Mouse (Mus musculus): ENCODE measurements at regions not wholly inside any gene's neighbourhood (a gene's known extent, or its start where the extent isn't known, plus 50 kb on each side); places are given as distances from the start of the nearest gene placed in this dataset.
A peak's percentile ranks its signal among the peaks of the same experiment; 100 is the strongest.

DNA sequence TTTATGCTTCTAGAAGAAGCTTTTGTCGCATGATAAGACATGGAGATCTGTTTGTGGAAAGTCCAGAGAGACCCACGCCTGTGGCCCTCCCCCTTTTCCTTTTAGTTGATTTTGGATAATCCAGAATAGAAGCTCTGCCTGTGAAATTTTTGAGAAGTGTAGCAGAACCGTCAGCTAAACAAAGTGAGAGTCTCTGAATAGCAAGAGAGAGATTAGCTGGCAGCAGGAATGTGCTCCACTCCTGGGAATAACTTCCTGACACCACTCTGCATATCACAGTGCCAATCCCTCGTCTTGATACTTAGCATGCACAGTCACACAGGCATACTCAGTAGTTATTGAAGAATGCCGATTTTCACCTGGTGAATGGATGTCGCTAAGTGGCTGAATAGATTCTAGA lies 99.2 kb upstream of the Magi3 start:
- 75% methylated on average over 6 of the region's 6 CpGs for WGBS
- 0 out of 2 replicates have a peak, but pooled peaks cover 2% of the 10 kb centered on the region for H3K4me1 ChIP-seq (ENCODE audit: control insufficient read depth, insufficient read depth, low read length)
- H3K79me2 ChIP-seq (ENCODE audit: control insufficient read depth, insufficient read depth, low read length) = no peaks in the 10 kb centered on the region
- H3K27ac ChIP-seq (replicated peaks; ENCODE audit: insufficient read depth, low read depth, low read length) = no peak overlapping the region
- no peak for DNase-seq (ENCODE audit: extremely low read depth, low read depth, low spot score)
- H3K4me3 ChIP-seq (ENCODE audit: insufficient read depth, low read depth, low read length) = no peak overlapping the region
- H3K9ac ChIP-seq (ENCODE audit: low read depth, low read length) = no peak overlapping the region
- H3K27me3 ChIP-seq (ENCODE audit: control insufficient read depth, insufficient read depth, low read length) = no peaks in the 10 kb centered on the region
- TF ChIP-seq POLR2A (IDR thresholded peaks at IDR 0.05; ENCODE audit: extremely low read depth, insufficient read depth, low read length) (no peak), CTCF (IDR thresholded peaks at IDR 0.05; ENCODE audit: low read depth, low read length) (no peak)
- H3K36me3 ChIP-seq (ENCODE audit: control insufficient read depth, insufficient read depth, low read length) = no peaks in the 10 kb centered on the region

DNA sequence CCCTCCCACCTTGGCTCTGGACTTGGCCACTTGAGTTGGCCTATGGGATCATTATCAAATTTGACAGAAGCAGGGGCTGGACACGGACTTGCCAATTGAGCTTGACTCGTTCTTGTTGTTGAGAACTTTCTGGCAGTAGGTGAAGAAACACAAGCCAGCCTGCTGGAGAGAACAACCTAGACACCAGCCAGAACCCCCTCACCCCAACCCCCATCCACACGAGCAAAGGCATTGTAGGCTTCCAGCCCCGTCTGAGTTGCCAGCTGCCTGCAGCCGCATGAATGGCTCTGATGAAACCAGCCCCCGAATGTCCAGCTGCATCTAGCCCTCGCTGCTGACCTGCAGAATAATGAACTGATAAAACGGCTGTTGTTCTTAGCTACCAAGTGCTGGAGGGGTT lies 98.7 kb upstream of the Magi3 start:
- WGBS = 68% methylated on average over 8 of the region's 8 CpGs
- Histone ChIP-seq H3K27ac (replicated peaks; ENCODE audit: insufficient read depth, low read depth, low read length) (no peak overlapping the region), H3K36me3 (ENCODE audit: control insufficient read depth, insufficient read depth, low read length) (no peaks in the 10 kb centered on the region), H3K9ac (ENCODE audit: low read depth, low read length) (no peak overlapping the region), H3K4me3 (ENCODE audit: insufficient read depth, low read depth, low read length) (no peak overlapping the region), H3K4me1 (ENCODE audit: control insufficient read depth, insufficient read depth, low read length) (0 out of 2 replicates have a peak, but pooled peaks cover 2% of the 10 kb centered on the region), H3K79me2 (ENCODE audit: control insufficient read depth, insufficient read depth, low read length) (no peaks in the 10 kb centered on the region), H3K27me3 (ENCODE audit: control insufficient read depth, insufficient read depth, low read length) (no peaks in the 10 kb centered on the region)
- DNase-seq (ENCODE audit: extremely low read depth, low read depth, low spot score) = no peak
- TF ChIP-seq POLR2A (IDR thresholded peaks at IDR 0.05; ENCODE audit: extremely low read depth, insufficient read depth, low read length) (no peak), CTCF (IDR thresholded peaks at IDR 0.05; ENCODE audit: low read depth, low read length) (no peak)

DNA sequence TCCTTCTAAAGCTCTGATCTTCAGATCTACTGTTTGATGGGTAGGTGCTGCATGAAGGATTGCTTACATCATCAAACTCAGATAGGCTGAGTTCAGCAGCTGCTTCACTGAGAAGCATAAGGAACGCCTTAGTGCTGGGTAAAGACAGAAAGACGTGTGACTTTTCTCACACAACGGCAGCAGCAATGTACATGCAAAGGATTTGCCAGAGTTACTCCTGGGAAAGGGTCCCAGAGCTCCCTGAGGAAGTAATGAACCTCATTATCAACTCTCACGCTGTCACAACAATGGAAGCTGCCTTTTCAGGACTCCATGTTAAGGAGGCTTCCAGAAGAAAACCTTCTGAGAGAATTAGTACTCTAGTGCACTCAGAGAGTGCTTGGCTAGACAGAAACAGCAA lies 97.4 kb upstream of the Magi3 start:
- Histone ChIP-seq H3K27ac (replicated peaks; ENCODE audit: insufficient read depth, low read depth, low read length) (no peak overlapping the region), H3K27me3 (ENCODE audit: control insufficient read depth, insufficient read depth, low read length) (no peaks in the 10 kb centered on the region), H3K9ac (ENCODE audit: low read depth, low read length) (no peak overlapping the region), H3K36me3 (ENCODE audit: control insufficient read depth, insufficient read depth, low read length) (no peaks in the 10 kb centered on the region), H3K4me1 (ENCODE audit: control insufficient read depth, insufficient read depth, low read length) (0 out of 2 replicates have a peak, but pooled peaks cover 2% of the 10 kb centered on the region), H3K79me2 (ENCODE audit: control insufficient read depth, insufficient read depth, low read length) (no peaks in the 10 kb centered on the region), H3K4me3 (ENCODE audit: insufficient read depth, low read depth, low read length) (no peak overlapping the region)
- WGBS = 86% methylated on average over 4 of the region's 4 CpGs
- DNase-seq (ENCODE audit: extremely low read depth, low read depth, low spot score) = no peak
- TF ChIP-seq POLR2A (IDR thresholded peaks at IDR 0.05; ENCODE audit: extremely low read depth, insufficient read depth, low read length) (no peak), CTCF (IDR thresholded peaks at IDR 0.05; ENCODE audit: low read depth, low read length) (no peak)

GRCm38 (mm10) chr3:104313063-104313462 lies 92.9 kb upstream of the Magi3 start:
- Histone ChIP-seq H3K79me2 (ENCODE audit: control insufficient read depth, insufficient read depth, low read length) (no peaks in the 10 kb centered on the region), H3K27ac (replicated peaks; ENCODE audit: insufficient read depth, low read depth, low read length) (no peak overlapping the region), H3K36me3 (ENCODE audit: control insufficient read depth, insufficient read depth, low read length) (no peaks in the 10 kb centered on the region), H3K27me3 (ENCODE audit: control insufficient read depth, insufficient read depth, low read length) (no peaks in the 10 kb centered on the region), H3K4me3 (ENCODE audit: insufficient read depth, low read depth, low read length) (no peak overlapping the region), H3K4me1 (ENCODE audit: control insufficient read depth, insufficient read depth, low read length) (0 out of 2 replicates have a peak, but pooled peaks cover 2% of the 10 kb centered on the region), H3K9ac (ENCODE audit: low read depth, low read length) (no peak overlapping the region)
- no peak for DNase-seq (ENCODE audit: extremely low read depth, low read depth, low spot score)
- TF ChIP-seq POLR2A (IDR thresholded peaks at IDR 0.05; ENCODE audit: extremely low read depth, insufficient read depth, low read length) (no peak), CTCF (IDR thresholded peaks at IDR 0.05; ENCODE audit: low read depth, low read length) (no peak)
- 70% methylated on average over 4 of the region's 4 CpGs for WGBS

DNA sequence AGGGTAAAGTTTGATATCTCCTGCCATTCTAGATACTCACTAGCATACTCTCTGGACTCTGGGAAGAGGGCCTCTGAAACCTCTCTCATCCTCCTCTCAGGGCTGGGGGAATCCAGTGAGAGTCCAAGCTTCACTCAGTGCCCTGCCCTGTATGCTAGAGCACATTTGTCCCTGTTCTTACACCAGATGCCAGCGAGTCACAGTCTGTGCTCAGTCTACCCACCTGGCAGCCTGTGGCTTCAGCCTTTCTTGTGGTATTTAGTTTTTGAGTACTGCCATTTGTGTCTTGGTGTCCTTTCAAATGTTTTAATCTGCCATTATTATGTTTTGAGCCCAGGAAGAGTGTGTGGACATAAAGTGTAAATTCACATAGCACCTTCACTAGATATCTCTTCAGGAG lies 86.8 kb upstream of the Magi3 start:
- Histone ChIP-seq H3K4me1 (ENCODE audit: control insufficient read depth, insufficient read depth, low read length) (no peaks in the 10 kb centered on the region), H3K27me3 (ENCODE audit: control insufficient read depth, insufficient read depth, low read length) (no peaks in the 10 kb centered on the region), H3K27ac (replicated peaks; ENCODE audit: insufficient read depth, low read depth, low read length) (no peak overlapping the region), H3K9ac (ENCODE audit: low read depth, low read length) (no peak overlapping the region), H3K36me3 (ENCODE audit: control insufficient read depth, insufficient read depth, low read length) (no peaks in the 10 kb centered on the region), H3K4me3 (ENCODE audit: insufficient read depth, low read depth, low read length) (no peak overlapping the region), H3K79me2 (ENCODE audit: control insufficient read depth, insufficient read depth, low read length) (no peaks in the 10 kb centered on the region)
- DNase-seq (ENCODE audit: extremely low read depth, low read depth, low spot score) = no peak
- TF ChIP-seq POLR2A (IDR thresholded peaks at IDR 0.05; ENCODE audit: extremely low read depth, insufficient read depth, low read length) (no peak), CTCF (IDR thresholded peaks at IDR 0.05; ENCODE audit: low read depth, low read length) (no peak)
- 91% methylated on average over 1 of the region's 1 CpGs for WGBS

GRCm38 (mm10) chr3:104305904-104306563 lies 85.9 kb upstream of the Magi3 start:
- no peak overlapping the region for H3K9ac ChIP-seq (ENCODE audit: low read depth, low read length)
- no peak overlapping the region for H3K4me3 ChIP-seq (ENCODE audit: insufficient read depth, low read depth, low read length)
- H3K79me2 ChIP-seq (ENCODE audit: control insufficient read depth, insufficient read depth, low read length) = no peaks in the 10 kb centered on the region
- DNase-seq (ENCODE audit: extremely low read depth, low read depth, low spot score) = peak; percentile 23
- H3K27ac ChIP-seq (replicated peaks; ENCODE audit: insufficient read depth, low read depth, low read length) = no peak overlapping the region
- H3K36me3 ChIP-seq (ENCODE audit: control insufficient read depth, insufficient read depth, low read length) = no peaks in the 10 kb centered on the region
- no peaks in the 10 kb centered on the region for H3K27me3 ChIP-seq (ENCODE audit: control insufficient read depth, insufficient read depth, low read length)
- TF ChIP-seq POLR2A (IDR thresholded peaks at IDR 0.05; ENCODE audit: extremely low read depth, insufficient read depth, low read length) = no peak
- no peak for TF ChIP-seq CTCF (IDR thresholded peaks at IDR 0.05; ENCODE audit: low read depth, low read length)
- no peaks in the 10 kb centered on the region for H3K4me1 ChIP-seq (ENCODE audit: control insufficient read depth, insufficient read depth, low read length)
- 32% methylated on average over 12 of the region's 12 CpGs for WGBS
